Mouse (Mus musculus) induced T-regulatory cell, adult 2 months (primary cell): ENCODE data around the gene Ggt5.

ENCODE experiments used
- DNase-seq: peaks from one replicate; pipeline ENCODE4 v3.0.0-alpha.2; 2012; ENCODE audit warnings: low read depth

Gene Ggt5

DNA sequence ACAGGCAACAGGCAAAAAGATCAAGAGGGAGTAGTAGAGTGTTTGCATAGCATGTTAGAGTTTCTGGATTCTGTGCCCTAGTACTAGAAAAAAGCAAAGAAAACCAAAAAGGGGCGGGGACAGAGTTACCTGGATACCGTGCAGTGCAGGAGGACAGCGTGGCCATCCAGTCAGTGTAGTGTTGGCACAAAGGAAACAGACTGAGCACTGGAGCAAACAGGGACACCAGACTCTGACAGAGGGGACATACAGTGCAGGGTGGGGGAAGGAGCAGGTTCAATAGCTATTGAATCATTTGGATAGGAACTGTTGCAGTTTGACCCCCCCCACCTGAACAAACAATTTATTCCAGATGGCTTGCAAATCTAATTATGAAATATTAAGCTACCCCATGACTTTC is 37.9 kb downstream of the Ggt5 start:
- DNase-seq, result no peak

- no peak for DNase-seq
Observed at GRCm38 (mm10) chr10:75627490-75627889, 38.4 kb downstream of the Ggt5 start.

DNA sequence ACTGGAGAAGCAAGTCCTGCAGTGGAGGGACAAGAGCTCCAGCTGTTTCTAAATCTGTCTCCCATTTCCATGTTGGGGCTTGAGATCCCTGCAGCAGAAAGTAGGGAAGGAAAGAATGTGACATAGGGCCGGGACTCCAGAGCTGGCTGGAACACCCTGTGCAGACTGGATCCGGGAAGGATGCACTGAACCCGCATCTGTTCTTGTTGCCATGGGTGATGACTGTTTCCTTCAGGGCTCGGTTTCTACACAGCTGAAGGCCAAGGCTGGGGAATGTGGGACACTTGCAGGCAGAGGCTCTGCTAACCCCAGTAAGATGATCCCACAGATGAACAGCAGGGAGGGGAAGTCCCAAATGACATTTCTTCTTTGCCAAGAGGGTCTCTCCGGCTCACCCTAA is 43.5 kb downstream of the Ggt5 start:
- no peak for DNase-seq

- no peak for DNase-seq
Observed at GRCm38 (mm10) chr10:75633048-75633447, 43.9 kb downstream of the Ggt5 start.

- DNase-seq, result no peak
Observed at GRCm38 (mm10) chr10:75633576-75634139, 44.5 kb downstream of the Ggt5 start.

DNA sequence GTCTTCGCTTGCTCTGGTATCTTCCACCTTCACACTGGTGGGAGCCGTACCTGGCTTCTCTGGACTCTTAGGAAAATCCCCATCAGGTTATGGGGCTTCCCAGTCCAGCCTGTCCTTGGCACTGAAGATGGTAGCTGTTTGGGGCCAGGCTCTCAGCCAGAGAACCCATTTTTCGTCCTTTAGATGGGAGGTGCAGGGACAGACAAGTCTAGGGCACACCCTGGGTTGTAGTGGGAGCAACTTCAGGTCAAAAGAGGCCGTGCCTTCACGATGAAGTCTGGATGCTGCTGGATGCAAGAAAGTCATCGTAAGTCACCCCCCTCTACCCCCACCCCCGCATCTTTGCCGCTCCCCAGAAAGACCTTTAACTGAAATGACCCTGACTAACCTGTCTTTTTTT is 45.5 kb downstream of the Ggt5 start:
- no peak for DNase-seq

DNA sequence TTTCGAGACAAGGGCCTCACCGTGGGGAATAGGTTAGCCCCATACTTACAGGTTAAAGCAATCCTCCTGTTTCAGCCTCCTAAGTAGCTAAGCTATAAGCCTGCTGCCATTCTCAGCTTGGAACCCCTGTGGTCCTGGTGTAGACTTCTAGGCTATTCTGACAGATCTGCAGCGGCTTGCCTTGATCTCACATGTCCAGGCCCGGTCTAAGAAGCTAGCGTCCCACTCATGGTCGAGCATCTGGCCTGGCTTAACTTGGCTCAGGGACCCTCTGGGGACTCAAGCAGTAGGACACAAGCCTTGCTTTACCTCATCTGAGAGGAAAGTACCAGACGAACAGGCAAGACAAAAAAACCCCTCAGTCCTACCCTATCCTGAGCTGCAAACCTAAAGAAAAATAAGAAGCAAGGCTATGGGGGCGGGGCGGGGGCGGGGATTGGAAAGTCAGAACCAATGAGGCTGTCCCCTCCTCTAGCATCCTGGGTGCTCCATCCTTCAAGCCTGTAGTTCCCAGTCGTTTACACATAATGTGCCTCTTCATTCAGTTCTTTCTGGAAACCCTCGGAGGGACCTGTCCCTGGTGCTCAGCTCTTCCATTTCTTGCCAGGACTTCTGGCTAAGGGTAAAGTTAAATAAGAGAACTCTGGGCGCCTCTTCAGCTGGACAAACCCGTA is 46.0 kb downstream of the Ggt5 start:
- no peak for DNase-seq

DNA sequence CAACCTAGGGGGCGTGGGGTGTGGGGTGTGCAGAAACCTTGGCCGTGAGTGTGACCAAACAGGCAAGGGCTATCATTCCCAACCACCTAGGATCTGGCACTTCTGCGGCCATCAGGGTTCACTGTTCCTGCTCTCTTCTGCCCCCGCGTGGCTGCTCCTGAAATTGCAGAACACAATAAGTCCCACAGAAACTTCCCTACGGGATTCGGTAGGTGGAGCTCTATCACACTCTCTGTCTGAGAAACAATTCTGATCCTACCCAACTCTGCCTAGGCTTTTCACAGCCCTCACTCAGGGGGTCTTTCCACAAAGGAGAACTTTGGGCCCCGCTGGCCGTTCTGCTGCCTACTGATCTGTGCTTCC is 46.5 kb downstream of the Ggt5 start:
- peak; percentile 88 for DNase-seq

DNA sequence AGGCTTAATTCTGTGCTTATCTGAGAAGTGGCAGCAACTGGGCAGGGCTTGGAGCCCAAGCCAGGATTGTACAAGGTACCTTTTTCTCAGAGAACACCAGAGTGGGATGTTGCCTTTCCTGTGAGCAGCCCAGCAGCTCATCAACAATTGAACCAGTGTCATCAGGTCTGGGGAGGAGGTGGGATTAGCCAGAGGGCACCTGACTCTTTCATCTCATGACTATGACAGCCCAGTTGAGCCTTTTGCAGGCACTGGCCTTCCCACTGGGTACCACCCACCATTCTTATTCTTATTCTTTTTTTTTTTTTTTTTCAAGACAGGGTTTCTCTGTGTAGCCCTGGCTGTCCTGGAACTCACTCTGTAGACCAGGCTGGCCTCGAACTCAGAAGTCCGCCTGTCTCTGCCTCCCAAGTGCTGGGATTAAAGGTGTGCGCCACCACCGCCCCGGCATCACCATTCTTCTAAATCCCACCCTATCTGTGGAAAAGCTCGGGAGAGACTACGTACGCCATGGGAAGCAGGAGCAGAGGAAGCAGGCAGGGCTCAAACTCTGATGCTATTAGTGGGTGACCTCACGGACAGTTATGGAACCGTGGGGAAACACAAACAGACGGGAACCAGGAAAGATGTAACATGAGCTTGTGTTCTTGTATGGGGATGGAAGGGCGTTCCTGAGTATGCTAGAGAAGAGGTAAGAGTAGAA is 47.1 kb downstream of the Ggt5 start:
- DNase-seq, result no peak

DNA sequence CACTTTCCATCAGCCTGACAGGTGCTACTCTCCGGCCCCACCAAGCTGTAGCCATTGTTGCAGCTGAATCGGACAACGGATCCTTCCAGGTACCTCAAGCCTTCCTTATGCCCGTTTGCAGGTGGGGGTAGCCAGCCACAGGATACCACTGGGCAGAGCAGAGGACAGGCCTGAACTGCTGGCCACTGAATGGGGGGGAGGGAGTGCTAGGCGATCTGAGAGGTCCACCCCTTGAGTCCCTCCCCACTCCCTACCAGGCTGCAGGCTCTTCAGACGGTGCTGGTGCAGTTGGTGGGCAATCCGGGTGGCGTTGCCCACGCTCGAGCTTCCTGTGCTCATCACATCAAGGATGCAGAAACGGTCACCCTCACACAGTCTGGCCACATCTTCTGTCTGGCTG is 48.6 kb downstream of the Ggt5 start:
- DNase-seq, result no peak

DNA sequence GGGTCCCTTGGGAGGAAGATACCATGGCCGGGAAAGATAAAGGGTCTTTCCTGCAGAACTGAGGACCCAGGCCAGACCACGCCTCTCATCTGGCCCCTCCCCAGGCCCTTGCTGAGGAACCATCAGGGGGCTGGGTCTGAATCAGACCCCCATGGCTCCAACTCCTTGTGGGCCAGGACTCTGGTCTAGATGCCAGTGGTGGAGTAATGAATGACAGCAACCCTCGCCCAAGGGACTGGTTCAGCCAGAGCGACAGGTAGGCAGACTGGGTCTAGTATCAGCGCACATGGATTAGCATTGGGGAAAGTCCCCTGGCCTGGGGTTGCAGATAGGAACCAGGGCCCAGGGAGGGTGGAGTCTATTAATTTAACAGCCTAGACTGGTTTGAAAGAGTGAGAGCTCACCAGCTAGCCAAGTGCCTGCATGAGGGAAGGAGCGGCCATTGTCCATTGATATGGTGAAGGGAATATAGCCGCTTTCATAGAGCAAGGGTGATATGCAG is 52.6 kb downstream of the Ggt5 start:
- peak; percentile 29 for DNase-seq

DNA sequence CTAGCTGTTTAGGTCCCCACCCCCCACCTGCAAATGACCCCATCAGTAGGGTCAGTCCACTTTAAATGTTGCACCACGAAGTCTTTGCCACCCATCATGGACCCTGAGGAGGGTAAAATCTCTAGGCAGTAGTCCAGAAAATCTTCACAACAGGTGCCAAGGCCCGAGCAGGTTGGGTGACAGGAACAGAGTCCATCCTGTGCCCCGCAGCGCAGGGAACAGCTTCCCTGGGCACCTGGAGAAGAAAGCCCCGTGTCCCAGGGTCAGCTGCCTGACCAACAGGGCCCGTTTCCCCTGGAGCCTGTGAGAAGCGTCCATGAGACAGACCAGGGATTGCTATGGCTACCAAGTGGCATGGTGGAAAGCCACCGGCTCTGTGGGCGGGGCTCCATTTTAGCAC is 53.3 kb downstream of the Ggt5 start:
- DNase-seq, result no peak

- peak; percentile 53 for DNase-seq
Observed at GRCm38 (mm10) chr10:75642891-75643290, 53.8 kb downstream of the Ggt5 start.

DNA sequence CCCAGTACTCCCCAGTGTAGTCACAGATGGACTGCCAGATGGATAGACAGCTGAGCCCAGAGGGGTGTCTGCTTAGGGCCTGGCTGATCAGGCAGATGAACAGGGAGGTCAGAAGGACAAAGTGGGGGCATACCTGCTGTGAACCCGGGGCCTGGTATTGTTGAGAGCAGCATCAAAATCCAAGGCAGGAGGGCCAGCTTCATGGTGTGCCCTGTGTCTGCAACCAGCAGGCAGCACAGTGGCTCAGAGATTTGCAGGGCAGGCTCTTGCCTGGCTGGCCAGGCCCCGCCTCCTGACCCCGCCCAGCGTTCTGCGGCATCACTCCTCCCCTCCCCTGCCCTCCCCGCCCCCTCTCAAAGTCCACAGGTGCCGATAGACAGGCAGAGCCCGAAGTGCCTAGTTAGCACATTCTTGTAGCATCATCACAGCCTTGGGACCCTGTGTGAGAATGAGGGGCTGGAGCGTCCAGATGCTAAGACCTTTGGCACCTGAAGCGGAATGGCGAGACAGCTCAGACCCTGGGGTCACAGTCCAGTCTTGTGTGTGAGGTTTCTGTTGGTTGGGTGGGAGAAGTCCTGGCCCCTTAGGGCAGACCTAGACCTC is 54.7 kb downstream of the Ggt5 start, which contains the start of gene Susd2:
TSS of gene Susd2 (minus strand) at position 268 of the 603 bp plus-strand sequence.
- DNase-seq, result peak; percentile 77

DNA sequence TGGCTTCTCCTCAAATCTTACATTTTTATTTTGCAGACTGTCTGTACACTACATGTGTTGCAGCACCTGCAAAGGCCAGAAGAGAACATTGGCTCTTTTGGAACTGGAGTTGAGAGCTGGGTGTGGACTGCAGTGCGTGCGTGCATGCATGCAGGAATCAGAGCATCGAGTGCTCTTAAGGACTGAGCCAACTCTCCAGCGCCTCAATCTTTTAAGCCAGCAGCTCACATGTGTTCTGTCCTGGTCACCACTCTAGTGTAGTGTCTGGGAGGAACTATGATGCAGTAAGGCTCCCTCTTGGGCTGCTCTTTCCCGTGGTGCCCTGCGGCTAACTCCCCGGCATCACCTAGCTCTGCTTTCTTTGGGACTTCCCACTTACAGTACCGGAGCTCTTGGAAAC is 56.5 kb downstream of the Ggt5 start:
- no peak for DNase-seq

- DNase-seq, result no peak
Observed at GRCm38 (mm10) chr10:75646406-75646805, 57.3 kb downstream of the Ggt5 start.

GRCm38 (mm10) chr10:75647362-75647761 is 58.2 kb downstream of the Ggt5 start:
- no peak for DNase-seq

DNA sequence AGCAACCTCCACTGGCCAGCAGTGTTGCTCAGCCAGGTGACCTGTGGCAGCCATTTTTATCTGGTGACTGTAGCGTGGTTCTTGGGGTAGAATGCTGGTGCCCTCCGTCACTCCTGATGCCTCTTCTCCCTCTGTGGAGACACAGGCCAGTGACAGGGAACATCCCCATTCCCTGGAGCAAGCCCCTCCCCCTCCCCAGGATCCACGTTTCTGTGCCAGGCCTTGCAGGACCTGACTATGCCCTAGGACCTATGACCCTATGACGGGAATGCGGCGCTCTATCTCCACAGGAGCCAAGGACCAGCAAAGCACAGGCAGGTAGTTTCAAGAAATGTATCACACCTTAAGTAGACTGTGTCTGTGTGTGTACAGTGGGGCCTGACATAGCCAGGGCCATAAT is 59.0 kb downstream of the Ggt5 start:
- DNase-seq, result no peak

DNA sequence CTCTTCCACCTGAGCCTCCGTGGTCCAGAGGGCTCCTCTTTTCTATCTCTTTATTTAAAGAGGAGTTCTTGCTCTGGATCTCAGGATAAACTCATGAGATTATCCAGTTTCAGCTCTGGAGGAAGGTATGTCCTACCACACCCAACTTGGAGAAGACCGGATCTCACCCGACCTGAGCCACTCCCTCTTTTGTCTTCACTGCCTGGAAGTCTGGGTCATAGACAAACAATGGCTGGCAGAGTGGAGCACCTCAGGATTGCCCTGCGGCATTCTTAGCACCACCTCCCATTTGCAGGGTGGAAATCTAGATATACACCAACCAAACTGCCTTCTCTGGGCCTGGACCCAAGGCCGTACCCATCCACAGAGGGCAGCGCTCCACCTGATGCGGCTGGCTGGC is 59.9 kb downstream of the Ggt5 start:
- DNase-seq, result no peak

GRCm38 (mm10) chr10:75649406-75649995 is 60.4 kb downstream of the Ggt5 start:
- no peak for DNase-seq

- no peak for DNase-seq
Observed at GRCm38 (mm10) chr10:75650306-75650902, 61.3 kb downstream of the Ggt5 start.
